Mouse (Mus musculus) kidney, postnatal 36 days (tissue): ENCODE measurements at regions not wholly inside any gene's neighbourhood (a gene's known extent, or its start where the extent isn't known, plus 50 kb on each side); places are given as distances from the start of the nearest gene placed in this dataset.

Source experiments
- DNase-seq, 2 experiments: peaks; one replicate each; pipeline ENCODE4 v3.0.0; 2021 to 2022; ENCODE audit warnings: mixed read lengths in 2 of 2

- no peak for DNase-seq
Measured at GRCm38 (mm10) chr12:49732351-49732750, 347.4 kb downstream of the Gm43517 start.

DNA sequence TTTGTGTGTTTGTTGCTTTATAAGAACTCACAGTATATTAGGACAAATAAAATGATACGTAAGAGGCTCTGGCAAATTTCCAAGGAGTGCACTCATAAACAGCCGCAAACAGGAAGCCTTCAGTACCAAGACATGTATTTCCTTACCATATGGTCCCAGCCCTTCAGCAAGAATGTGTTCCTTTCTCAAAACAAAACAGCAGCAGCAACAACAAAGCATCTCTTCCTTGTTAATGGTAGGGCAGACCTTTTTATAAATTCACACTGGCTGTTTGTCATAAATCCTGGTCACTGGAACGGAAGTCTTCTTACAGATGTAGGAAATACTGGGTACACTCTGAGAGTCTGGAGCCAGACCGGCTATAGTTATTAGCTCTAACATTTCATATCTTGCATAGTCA is 352.1 kb downstream of the Gm43517 start:
- DNase-seq: peak in 1 of 2 experiments; percentile 7

DNA sequence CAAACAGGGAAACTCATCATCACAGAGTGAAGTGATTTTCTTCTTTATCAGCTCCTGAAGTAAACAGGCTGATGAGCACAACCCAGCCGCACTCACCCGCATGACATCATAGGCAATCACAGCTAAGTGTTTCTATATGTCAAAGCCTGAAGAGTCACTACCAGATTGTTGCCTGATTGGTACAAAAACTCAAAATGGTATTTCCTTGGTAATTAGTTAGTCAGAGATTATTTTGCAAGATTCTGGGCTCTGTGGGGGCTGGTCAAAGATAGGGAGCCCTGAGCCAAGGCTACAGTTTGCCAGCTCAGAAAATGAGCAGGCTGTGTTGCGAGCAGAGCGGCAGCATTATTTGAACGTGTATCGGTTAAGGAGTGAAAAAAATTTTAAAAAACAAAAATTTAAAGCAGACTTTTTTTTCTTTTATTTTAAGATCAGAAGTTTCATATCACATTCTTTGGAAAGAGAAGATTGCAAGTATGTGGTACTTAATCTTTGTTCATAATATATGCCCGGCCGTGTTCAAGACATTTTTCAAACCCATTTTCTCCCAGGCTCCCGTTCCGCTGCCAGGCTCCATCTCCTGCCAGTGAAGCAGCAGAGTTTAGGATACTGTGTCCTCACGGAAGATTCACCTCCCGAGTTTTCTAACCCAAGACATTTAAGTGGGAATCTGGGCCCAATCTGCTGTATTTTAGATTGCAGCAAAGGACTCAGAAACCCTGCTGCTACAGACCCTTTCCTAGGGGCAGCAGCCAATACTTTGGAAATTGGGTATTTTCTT is 355.2 kb downstream of the Gm43517 start:
- no peak for DNase-seq

DNA sequence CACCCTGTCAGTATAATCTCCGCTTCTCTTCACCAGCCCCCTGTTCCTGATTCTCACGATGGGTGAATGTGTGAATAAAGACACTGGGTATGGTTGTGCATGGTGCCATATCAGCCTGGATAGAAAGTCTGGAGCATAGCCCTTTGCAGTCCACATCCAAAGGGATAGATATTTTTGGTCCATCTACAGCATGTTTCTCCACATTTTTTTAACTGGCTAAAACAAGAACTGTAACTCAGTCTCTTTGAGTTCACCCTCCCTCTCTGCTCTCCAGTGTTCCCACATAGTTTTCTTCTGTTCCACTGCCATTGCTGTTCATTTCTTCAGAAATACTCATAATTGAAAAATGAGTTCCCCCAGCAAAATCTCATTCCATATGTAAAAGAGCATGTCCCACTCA is 358.4 kb downstream of the Gm43517 start:
- DNase-seq: no peak

GRCm38 (mm10) chr12:49747081-49747480 is 362.1 kb downstream of the Gm43517 start:
- DNase-seq: no peak

DNA sequence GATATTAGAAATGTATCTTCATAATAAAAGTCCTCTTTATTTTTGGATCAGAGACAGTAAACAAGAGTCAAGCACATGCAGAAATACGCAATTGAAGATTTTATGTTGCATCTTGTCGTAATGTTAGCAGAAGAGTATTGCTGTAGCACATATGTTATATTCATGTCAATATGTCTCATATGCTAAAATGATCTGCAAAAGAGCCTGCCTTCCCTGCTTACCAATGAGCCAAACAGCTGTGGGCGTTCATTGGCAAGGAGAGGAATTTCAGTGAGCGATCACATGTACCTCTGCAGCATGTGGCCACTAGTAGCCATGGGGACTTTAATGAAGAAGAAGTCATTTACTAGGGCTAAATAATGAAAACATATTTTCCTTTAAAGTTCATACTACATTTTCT is 373.4 kb downstream of the Gm43517 start:
- no peak for DNase-seq

DNA sequence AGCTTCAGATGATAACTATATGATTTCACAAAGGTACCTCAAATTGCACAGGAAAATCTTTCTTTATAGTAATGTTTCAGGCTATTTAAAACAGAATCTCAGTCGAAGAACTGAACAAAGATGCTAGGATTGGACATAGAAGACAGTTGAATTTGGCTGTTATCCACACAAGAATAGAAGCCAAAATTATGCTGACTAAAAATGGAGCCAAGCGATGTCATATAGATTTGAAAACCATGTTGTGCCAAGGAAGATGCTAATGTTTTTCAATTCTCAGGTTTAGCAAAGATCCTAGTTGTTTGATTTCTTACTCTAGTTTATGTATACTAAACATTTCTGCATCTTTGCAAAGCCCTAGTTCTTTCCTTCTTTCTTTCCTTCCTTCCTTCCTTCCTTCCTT is 379.6 kb downstream of the Gm43517 start:
- DNase-seq: no peak

- no peak for DNase-seq
Measured at GRCm38 (mm10) chr12:49808341-49808740, 423.4 kb downstream of the Gm43517 start.

GRCm38 (mm10) chr12:49814653-49815052 is 429.7 kb downstream of the Gm43517 start:
- DNase-seq: no peak

DNA sequence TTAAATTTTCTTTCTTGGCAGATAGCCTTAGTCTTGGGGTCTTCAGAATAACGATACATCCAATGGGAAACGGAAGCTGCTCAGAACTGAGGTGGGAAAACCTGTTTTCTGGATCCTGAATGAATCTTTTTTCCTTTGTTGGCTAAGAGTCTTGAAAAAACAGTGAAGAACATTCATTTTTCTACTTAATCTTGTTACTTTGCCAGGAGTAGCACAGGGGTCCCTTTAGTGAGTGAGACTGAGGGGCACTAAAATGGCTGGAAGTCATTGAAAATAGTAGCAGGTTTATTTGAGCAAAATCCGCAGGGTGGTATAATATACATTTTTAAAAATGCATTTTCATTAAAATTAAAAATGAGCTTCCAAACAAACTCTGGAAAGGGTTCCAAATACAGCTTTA is 442.8 kb downstream of the Gm43517 start:
- no peak for DNase-seq

DNA sequence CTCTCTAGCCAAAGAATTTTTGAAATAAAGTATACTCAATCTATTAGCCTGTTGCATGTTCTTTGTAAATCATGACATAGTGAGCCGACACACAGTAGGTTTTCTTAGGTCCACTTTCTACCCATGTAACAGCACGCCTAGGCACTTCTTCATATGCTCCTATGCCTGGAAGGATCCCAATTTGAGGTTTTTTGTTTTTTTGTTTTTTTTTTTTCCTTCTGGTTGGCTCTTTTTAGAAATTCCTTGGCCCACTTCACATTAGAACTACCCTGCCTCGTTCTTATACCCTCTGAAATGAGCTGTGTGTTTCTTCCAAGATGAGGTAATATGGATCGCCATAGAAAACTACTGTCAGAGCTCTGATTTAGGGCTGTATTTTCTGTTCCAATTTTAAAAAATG is 443.6 kb downstream of the Gm43517 start:
- no peak for DNase-seq

DNA sequence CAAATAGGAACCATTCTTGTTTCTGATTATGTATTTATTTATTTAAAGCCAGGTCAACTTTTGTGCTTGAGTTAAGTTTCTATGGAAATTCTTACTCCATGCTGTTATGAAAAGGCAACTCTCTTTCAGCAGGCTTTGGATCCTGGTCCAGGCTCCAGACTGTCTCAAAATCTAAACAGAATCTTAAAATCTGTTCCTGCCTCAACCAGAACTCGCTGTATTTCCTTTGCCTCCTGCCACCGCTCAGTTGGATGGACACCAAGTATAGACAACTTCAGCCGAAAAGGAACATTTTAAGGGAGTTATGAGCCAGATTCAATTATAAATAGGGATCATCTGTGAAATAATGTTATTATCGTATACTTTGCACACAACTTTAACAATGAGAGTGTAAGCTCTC is 445.7 kb downstream of the Gm43517 start:
- DNase-seq: no peak

GRCm38 (mm10) chr12:49832118-49832847 is 447.3 kb downstream of the Gm43517 start:
- DNase-seq: no peak

- DNase-seq: no peak
Measured at GRCm38 (mm10) chr12:49836282-49837070, 451.5 kb downstream of the Gm43517 start.

DNA sequence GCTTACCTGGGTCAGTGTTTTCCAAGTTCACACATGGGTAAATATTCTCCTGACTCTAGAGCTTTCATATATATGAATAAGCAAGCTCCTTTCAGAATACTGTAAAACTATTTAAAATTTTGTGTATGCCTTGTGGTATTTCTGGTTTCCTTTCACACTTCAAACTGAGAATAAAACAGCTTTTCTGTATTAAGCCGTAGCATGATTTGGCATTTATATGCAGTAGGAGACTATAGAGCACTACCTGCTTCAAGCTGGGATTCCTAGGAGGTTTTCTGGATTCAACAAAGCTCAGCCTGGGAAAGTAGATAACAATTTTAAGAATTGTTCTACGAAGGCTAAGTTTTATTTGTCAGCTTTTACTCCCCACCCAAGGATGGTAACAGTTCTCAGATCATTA is 500.5 kb downstream of the Gm43517 start:
- no peak for DNase-seq

DNA sequence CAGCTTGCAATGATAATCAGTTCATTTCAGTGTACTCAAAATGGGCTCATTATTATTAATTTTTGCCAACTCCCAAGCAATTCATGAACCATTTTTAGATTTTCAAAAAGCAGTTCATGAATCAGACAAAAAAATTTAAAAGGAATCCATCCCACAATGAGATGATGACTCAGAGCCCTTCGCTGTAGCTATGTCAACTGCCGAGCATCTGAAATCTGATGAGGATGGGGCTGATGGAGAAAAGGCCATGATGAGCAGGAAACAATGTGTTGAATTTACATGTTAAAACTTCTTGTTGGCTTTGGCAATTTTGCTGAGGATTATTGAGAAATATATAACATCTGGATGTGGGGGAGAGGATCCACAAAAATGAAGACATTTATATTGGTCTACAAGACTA is 502.3 kb downstream of the Gm43517 start:
- DNase-seq: no peak

- DNase-seq: no peak
Measured at GRCm38 (mm10) chr12:49897768-49898167, 512.8 kb downstream of the Gm43517 start.

GRCm38 (mm10) chr12:49915691-49916090 is 530.7 kb downstream of the Gm43517 start:
- DNase-seq: no peak

DNA sequence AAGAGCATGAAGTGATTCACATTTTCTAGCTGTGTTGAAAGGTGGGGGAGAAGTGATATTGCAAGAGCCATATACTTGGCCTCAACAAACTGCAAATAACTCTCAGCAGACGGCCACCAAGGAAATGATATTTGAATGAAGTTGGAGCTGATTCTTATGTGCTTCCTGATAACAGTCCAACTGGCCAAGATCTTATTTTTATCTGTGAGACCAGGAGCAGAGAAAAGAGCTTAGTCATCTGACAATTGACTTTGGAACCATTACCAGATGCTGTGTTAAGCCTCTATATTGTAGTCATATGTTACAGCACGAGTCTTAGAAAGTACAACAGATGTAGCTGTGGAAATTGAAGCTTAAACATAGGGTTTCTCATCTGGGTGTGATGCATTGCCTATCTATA is 536.6 kb downstream of the Gm43517 start:
- DNase-seq: no peak

GRCm38 (mm10) chr12:49940818-49941217 is 555.8 kb downstream of the Gm43517 start:
- no peak for DNase-seq

DNA sequence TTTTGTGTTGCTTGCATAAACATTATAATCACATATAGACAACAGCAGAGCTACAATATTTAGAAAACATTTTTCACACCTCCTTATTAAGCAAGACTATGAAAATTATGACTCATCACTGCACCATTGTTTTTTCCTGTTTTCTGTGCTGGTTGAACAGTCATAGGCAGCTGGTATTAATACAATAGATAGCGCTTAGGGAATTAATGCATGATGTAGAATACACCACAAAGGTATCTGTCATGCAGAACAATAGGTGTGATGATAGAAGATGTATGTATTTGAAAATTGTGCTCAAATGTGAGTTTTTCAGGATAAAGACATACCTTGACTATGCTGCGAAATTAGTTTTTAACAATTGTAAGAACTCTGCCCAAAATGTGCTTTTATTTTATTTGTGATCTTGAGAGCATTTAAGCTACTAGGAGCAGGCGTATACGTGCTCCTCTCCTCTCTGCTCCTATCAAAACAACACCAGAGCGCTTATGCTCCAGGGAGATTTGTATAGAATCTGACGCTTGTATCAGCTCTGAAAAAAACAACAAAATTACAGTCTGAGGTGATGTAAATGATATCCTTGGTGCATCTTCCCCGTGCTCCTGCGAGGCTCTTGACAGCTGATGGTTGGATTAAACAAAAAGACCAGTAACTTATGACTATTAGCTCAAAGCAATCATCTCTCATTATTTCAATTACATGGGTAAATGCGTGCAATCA is 560.1 kb downstream of the Gm43517 start:
- no peak for DNase-seq

GRCm38 (mm10) chr12:49945628-49946220 is 560.8 kb downstream of the Gm43517 start:
- no peak for DNase-seq
